Mouse (Mus musculus) ES-E14 (cell line): ENCODE results near the gene Tubgcp6. TPM values are rescaled to one million over a fixed set of nuclear protein-coding genes. Genes with fewer than 3 reads are reported as not detected.

Source experiments
- DNase-seq: peaks from one replicate; pipeline ENCODE4 v3.0.0-alpha.2; 2013; ENCODE audit warnings: low read depth, low spot score
- H3K27ac ChIP-seq: 2 replicates; pipeline ENCODE4 v1.5.1; 2012; ENCODE audit warnings: low read depth, mild to moderate bottlenecking, low read length, moderate library complexity, mixed read lengths; ENCODE audit not compliant: poor library complexity, insufficient read depth, severe bottlenecking
- H3K36me3 ChIP-seq: 2 replicates; pipeline ENCODE4 v1.6.1; 2012; ENCODE audit warnings: mild to moderate bottlenecking, low read length, moderate library complexity, mixed read lengths; ENCODE audit not compliant: control insufficient read depth, poor library complexity, insufficient read depth, severe bottlenecking
- H3K4me1 ChIP-seq, 2 experiments: fragments of 150-350 bp in 1 of 2; sonication (generic) in 1 of 2; 2 replicates each; pipeline ENCODE4 v1.6.1; 2012; ENCODE audit warnings: low read length in 2 of 2, mild to moderate bottlenecking in 1 of 2, mixed read lengths in 1 of 2; ENCODE audit not compliant: control insufficient read depth in 2 of 2, insufficient read depth in 2 of 2, poor library complexity in 1 of 2
- H3K4me3 ChIP-seq, 2 experiments: fragments of 150-350 bp in 1 of 2; sonication (generic) in 1 of 2; 2 replicates each; pipeline ENCODE4 v1.5.1; 2012; ENCODE audit warnings: low read length in 2 of 2, low read depth in 1 of 2, mild to moderate bottlenecking in 1 of 2, mixed read lengths in 1 of 2; ENCODE audit not compliant: insufficient read depth in 1 of 2, poor library complexity in 1 of 2, severe bottlenecking in 1 of 2
- H3K9ac ChIP-seq: 2 replicates; pipeline ENCODE4 v1.6.1; 2012; ENCODE audit warnings: low read depth, mild to moderate bottlenecking, low read length, mixed read lengths; ENCODE audit not compliant: poor library complexity, insufficient read depth, severe bottlenecking
- H3K9me3 ChIP-seq: fragments of 150-350 bp; sonication (generic); 2 replicates; pipeline ENCODE4 v1.6.1; 2012; ENCODE audit warnings: low read depth, mild to moderate bottlenecking, low read length; ENCODE audit not compliant: control insufficient read depth, insufficient read depth
- CHD2 ChIP-seq: IDR thresholded peaks from 2 replicates; pipeline ENCODE4 v1.6.1; 2014; ENCODE audit warnings: mild to moderate bottlenecking, low read depth, low read length, inconsistent platforms
- HCFC1 ChIP-seq: IDR thresholded peaks from 2 replicates; pipeline ENCODE4 v1.6.1; 2012; ENCODE audit warnings: low read length, inconsistent platforms, borderline replicate concordance; ENCODE audit not compliant: insufficient read depth
- MAFK ChIP-seq: IDR thresholded peaks from 2 replicates; pipeline ENCODE4 v1.6.1; 2014; ENCODE audit warnings: mild to moderate bottlenecking, low read depth, low read length, inconsistent platforms; ENCODE audit not compliant: insufficient read depth
- ZC3H11A ChIP-seq: IDR thresholded peaks from 2 replicates; pipeline ENCODE4 v1.6.1; 2012; ENCODE audit warnings: low read depth, mild to moderate bottlenecking, inconsistent platforms, low read length, borderline replicate concordance
- ZNF384 ChIP-seq: IDR thresholded peaks from 2 replicates; pipeline ENCODE4 v1.6.1; 2012; ENCODE audit warnings: low read depth, low read length, inconsistent platforms
- in situ Hi-C, 2 experiments: fragments of 600-800 bp; cut with MboI; formaldehyde crosslinking; loops; one replicate each; pipeline ENCODE4 v1.15.1; 2025; ENCODE audit warnings: low sequenced_read_pairs in 2 of 2, inconsistent platforms in 1 of 2; ENCODE audit not compliant: unreplicated experiment in 2 of 2
- total RNA-seq: library from RNA; depleted of rRNA; stranded (reverse); fragments of 300-350 nt; gene quantifications from 2 replicates; pipeline ENCODE4 v1.2.3, GENCODE M21; 2012

Gene Tubgcp6
- total RNA-seq, 1 experiment: 37.3 TPM

- Histone ChIP-seq H3K9me3 (no peaks in the 10 kb centered on the region), H3K4me1 (no peaks in the 10 kb centered on the region), H3K27ac (no peak overlapping the region), H3K9ac (no peak overlapping the region), H3K36me3 (peaks cover 61% of the 10 kb centered on the region), H3K4me3 (no peak overlapping the region)
- TF ChIP-seq HCFC1 (no peak), ZNF384 (no peak), ZC3H11A (no peak), MAFK (no peak), CHD2 (no peak)
- in situ Hi-C loops: no loop called here
- DNase-seq: no peak
Measured at GRCm38 (mm10) chr15:89100823-89101222, 22.1 kb downstream of the Tubgcp6 start.

GRCm38 (mm10) chr15:89098616-89099015 is 24.3 kb downstream of the Tubgcp6 start:
- no peak overlapping the region for H3K9ac ChIP-seq
- H3K36me3 ChIP-seq: peaks cover 50% of the 10 kb centered on the region
- no peaks in the 10 kb centered on the region for H3K9me3 ChIP-seq
- TF ChIP-seq HCFC1 (no peak), ZC3H11A (no peak), MAFK (no peak), ZNF384 (no peak), CHD2 (no peak)
- no peak for DNase-seq
- H3K4me1 ChIP-seq: no peaks in the 10 kb centered on the region
- in situ Hi-C loops: no loop called here
- H3K4me3 ChIP-seq: no peak overlapping the region
- no peak overlapping the region for H3K27ac ChIP-seq

- no peak for TF ChIP-seq CHD2
- TF ChIP-seq MAFK: no peak
- no peak for TF ChIP-seq ZNF384
- TF ChIP-seq HCFC1: no peak
- TF ChIP-seq ZC3H11A: no peak
- Histone ChIP-seq H3K9ac (no peak overlapping the region), H3K36me3 (peaks cover 39% of the 10 kb centered on the region), H3K9me3 (no peaks in the 10 kb centered on the region), H3K4me3 (no peak overlapping the region), H3K27ac (no peak overlapping the region), H3K4me1 (no peaks in the 10 kb centered on the region)
- no peak for DNase-seq
- in situ Hi-C loops: no loop called here
Measured at GRCm38 (mm10) chr15:89097450-89097849, 25.5 kb downstream of the Tubgcp6 start.

GRCm38 (mm10) chr15:89092181-89092580 is 30.7 kb downstream of the Tubgcp6 start:
- no peak for TF ChIP-seq ZNF384
- no peak for TF ChIP-seq HCFC1
- TF ChIP-seq MAFK: no peak
- TF ChIP-seq CHD2: no peak
- no peak for TF ChIP-seq ZC3H11A
- no peak overlapping the region for H3K27ac ChIP-seq
- in situ Hi-C loops: no loop called here
- no peak overlapping the region for H3K4me3 ChIP-seq
- no peak for DNase-seq
- H3K4me1 ChIP-seq: peaks cover 2 to 3% of the 10 kb centered on the region in 2 experiments; a peak in 1 of 4 replicates
- no peaks in the 10 kb centered on the region for H3K9me3 ChIP-seq
- H3K36me3 ChIP-seq: peaks cover 5% of the 10 kb centered on the region; the same call in 1 of the 2 replicates
- H3K9ac ChIP-seq: no peak overlapping the region

- in situ Hi-C loops: no loop called here
Measured at GRCm38 (mm10) chr15:89090662-89091061, 32.2 kb downstream of the Tubgcp6 start.

More at GRCm38 (mm10) chr15:89090662-89091061, 32.2 kb downstream of the Tubgcp6 start:
- no peak for DNase-seq
- no peaks in the 10 kb centered on the region for H3K9me3 ChIP-seq
- no peak overlapping the region for H3K4me3 ChIP-seq
- no peak overlapping the region for H3K9ac ChIP-seq
- no peak for TF ChIP-seq MAFK
- H3K4me1 ChIP-seq: peaks cover 2 to 3% of the 10 kb centered on the region in 2 experiments; a peak in 1 of 4 replicates
- H3K36me3 ChIP-seq: peaks cover 6% of the 10 kb centered on the region; the same call in 1 of the 2 replicates
- H3K27ac ChIP-seq: no peak overlapping the region
